Mouse (Mus musculus) liver, embryonic 14.5 days (tissue): ENCODE data around the gene Asb8. TPM values are rescaled to one million over a fixed set of nuclear protein-coding genes. Genes with fewer than 3 reads are reported as not detected.

Experiments used
- ATAC-seq: fragments of 200-750 bp; cut with Nextera tagmentation; 2 replicates; pipeline ENCODE4 v1.8.0; 2017; ENCODE audit warnings: moderate number of reproducible peaks, mild to moderate bottlenecking, moderate library complexity; ENCODE audit not compliant: insufficient read depth
- DNase-seq, 3 experiments: peaks; one replicate each; pipeline ENCODE4 v3.0.0-alpha.2; 2012 to 2013; ENCODE audit warnings: low read depth in 3 of 3, low spot score in 3 of 3
- H3K27ac ChIP-seq: fragments of 300-500 bp; sonication (generic); 2 replicates; pipeline ENCODE4 v1.5.1; 2014; ENCODE audit warnings: moderate library complexity, mild to moderate bottlenecking, control low read depth, inconsistent platforms
- H3K27me3 ChIP-seq: fragments of 300-500 bp; sonication (generic); 2 replicates; pipeline ENCODE4 v1.6.1; 2014; ENCODE audit warnings: mild to moderate bottlenecking, low read length, moderate library complexity; ENCODE audit not compliant: control insufficient read depth, insufficient read depth
- H3K36me3 ChIP-seq: fragments of 300-500 bp; sonication (generic); replicated peaks from 2 replicates; pipeline ENCODE4 v1.6.1; 2014; ENCODE audit warnings: low read depth; ENCODE audit not compliant: control insufficient read depth, insufficient read depth
- H3K4me1 ChIP-seq, 2 experiments: fragments of 200-500 bp in 1 of 2; fragments of 300-500 bp in 1 of 2; sonication (generic) in 1 of 2; replicated peaks; 2 replicates each; pipeline ENCODE4 v1.6.1; 2012 to 2014; ENCODE audit warnings: antibody characterized with exemption in 1 of 2, inconsistent platforms in 1 of 2, low read length in 1 of 2; ENCODE audit not compliant: control insufficient read depth in 2 of 2, insufficient read depth in 2 of 2
- H3K4me2 ChIP-seq: fragments of 300-500 bp; sonication (generic); 2 replicates; pipeline ENCODE4 v1.6.1; 2014; ENCODE audit warnings: low read depth, mild to moderate bottlenecking, control low read depth, moderate library complexity
- H3K4me3 ChIP-seq, 2 experiments: fragments of 200-500 bp in 1 of 2; fragments of 300-500 bp in 1 of 2; sonication (generic) in 1 of 2; 2 replicates each; pipeline ENCODE4 v1.5.1; 2012 to 2014; ENCODE audit warnings: low read depth in 2 of 2, low read length in 2 of 2, mild to moderate bottlenecking in 2 of 2, control low read depth in 1 of 2, inconsistent platforms in 1 of 2, moderate library complexity in 1 of 2; ENCODE audit not compliant: insufficient read depth in 1 of 2
- H3K9ac ChIP-seq: fragments of 300-500 bp; sonication (generic); replicated peaks from 2 replicates; pipeline ENCODE4 v1.6.1; 2014; ENCODE audit warnings: mild to moderate bottlenecking, control low read depth, moderate library complexity
- H3K9me3 ChIP-seq: fragments of 300-500 bp; sonication (generic); 2 replicates; pipeline ENCODE4 v1.6.1; 2016; ENCODE audit warnings: low read length, mixed read lengths; ENCODE audit not compliant: control insufficient read depth
- CTCF ChIP-seq: IDR thresholded peaks from 2 replicates; pipeline ENCODE4 v1.5.1; 2016; ENCODE audit warnings: antibody characterized with exemption, low read depth, control low read depth
- EP300 ChIP-seq: IDR thresholded peaks from 2 replicates; pipeline ENCODE4 v1.6.1; 2016; ENCODE audit warnings: antibody characterized with exemption, low read depth
- WGBS: fragments of 180-500 bp; shearing (Covaris S2); extraction: QIAGEN DNeasy Blood & Tissue Kit; methylation state at CpG from one replicate; pipeline ENCODE4 v1.1.7; 2014; ENCODE audit not compliant: insufficient replicate concordance; 5-methylcytosine and 5-hydroxymethylcytosine counted together
- polyA plus RNA-seq, 2 experiments: library from polyadenylated mRNA; depleted of rRNA in 1 of 2; stranded (reverse) in 1 of 2; unstranded in 1 of 2; fragments of >200 nt; fragmentation: Nextera tagmentation in 1 of 2; extraction: Ambion mirVana in 1 of 2; gene quantifications; 2 replicates each; pipeline versions ENCODE4 v1.2.1 to v1.2.3; 2012 to 2014

The Asb8 gene
- polyA plus RNA-seq, 2 experiments: 15.1 to 22.4 TPM

GRCm38 (mm10) chr15:98157253-98157652 is 8.2 kb downstream of the Asb8 start:
- DNase-seq (no peak), ATAC-seq (no peak)
- H3K9ac ChIP-seq: no peak overlapping the region
- no peak overlapping the region for H3K4me2 ChIP-seq
- H3K36me3 ChIP-seq: no peaks in the 10 kb centered on the region
- H3K4me1 ChIP-seq: no peaks in the 10 kb centered on the region; a peak in 1 of 4 replicates
- H3K4me3 ChIP-seq: no peak overlapping the region
- 25% methylated on average over 1 of the region's 1 CpGs for WGBS
- H3K9me3 ChIP-seq: no peaks in the 10 kb centered on the region
- H3K27ac ChIP-seq: no peak overlapping the region
- TF ChIP-seq CTCF: no peak
- no peak for TF ChIP-seq EP300
- H3K27me3 ChIP-seq: no peaks in the 10 kb centered on the region

DNA sequence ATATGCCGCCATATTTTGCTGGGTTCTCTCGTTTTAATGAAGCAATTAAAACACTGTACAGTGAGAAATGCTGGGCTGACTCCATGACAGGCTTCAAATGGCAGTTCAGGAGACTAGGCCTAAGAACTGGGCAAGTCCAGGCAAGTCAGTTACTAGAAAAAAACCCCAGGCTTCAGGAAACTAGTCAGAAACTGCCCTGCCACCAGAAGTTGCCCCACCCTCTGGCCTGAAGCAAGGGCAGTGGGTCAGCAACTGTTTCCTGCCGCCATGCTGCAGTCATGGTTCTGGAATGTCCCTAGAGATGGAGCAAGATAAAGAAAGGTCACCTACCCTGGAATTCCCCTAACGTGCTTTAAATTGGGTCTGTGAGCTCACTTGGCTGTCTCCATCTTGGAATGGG is 9.5 kb downstream of the Asb8 start:
- no peaks in the 10 kb centered on the region for H3K36me3 ChIP-seq
- no peak for ATAC-seq
- no peaks in the 10 kb centered on the region for H3K27me3 ChIP-seq
- no peak overlapping the region for H3K4me2 ChIP-seq
- DNase-seq: no peak
- H3K4me1 ChIP-seq: no peaks in the 10 kb centered on the region; a peak in 1 of 4 replicates
- WGBS: 49% methylated on average over 4 of the region's 4 CpGs
- H3K27ac ChIP-seq: no peak overlapping the region
- no peak for TF ChIP-seq CTCF
- no peak for TF ChIP-seq EP300
- no peak overlapping the region for H3K9ac ChIP-seq
- no peak overlapping the region for H3K4me3 ChIP-seq
- H3K9me3 ChIP-seq: no peaks in the 10 kb centered on the region

- Histone ChIP-seq H3K27ac (no peak overlapping the region), H3K36me3 (no peaks in the 10 kb centered on the region), H3K9me3 (no peaks in the 10 kb centered on the region), H3K27me3 (no peaks in the 10 kb centered on the region), H3K4me1 (no peaks in the 10 kb centered on the region; a peak in 1 of 4 replicates), H3K4me3 (no peak overlapping the region), H3K9ac (no peak overlapping the region), H3K4me2 (no peak overlapping the region)
- no peak for TF ChIP-seq CTCF
- ATAC-seq (no peak), DNase-seq (no peak)
- 74% methylated on average over 5 of the region's 5 CpGs for WGBS
Observed at GRCm38 (mm10) chr15:98155272-98155671, 10.2 kb downstream of the Asb8 start.

DNA sequence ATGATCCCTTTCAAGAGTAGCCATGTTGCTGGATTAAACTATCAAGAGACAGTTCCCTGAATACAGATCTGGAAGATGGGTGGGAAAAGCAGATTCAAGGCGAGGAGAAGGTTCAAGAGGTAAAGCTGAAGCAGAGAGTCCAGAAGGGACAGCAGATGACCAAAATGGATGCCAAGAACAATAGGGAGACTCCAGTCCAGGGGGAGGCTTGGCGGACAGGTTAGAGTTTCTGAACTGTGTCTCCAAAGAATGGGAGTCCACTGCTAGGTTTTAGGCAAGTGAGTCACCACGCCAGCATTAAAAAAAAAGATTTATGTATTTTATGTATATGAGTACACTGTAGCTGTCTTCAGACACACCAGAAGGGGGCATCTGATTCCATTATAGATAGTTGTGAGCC is 10.8 kb downstream of the Asb8 start:
- no peak for ATAC-seq
- 60% methylated on average over 3 of the region's 3 CpGs for WGBS
- H3K9ac ChIP-seq: no peak overlapping the region

DNA sequence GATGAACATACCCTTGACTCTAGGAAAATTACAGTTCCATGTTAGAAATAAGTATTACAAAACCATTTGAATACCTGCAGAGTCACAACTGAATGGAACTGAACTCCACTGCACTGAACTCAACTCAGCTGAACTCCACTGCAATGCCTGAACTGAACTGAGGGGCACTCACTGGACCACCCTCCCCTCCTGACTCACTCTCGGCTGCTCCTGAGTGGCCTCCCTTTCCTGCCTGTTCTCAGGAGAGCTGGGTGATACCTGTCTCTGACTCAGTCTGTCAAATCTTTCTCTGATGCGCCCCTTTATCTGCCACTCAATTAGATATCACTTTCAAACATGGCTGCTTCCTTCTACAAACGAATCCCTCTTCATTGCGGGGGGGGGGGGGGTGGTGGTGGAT is 11.3 kb downstream of the Asb8 start:
- no peaks in the 10 kb centered on the region for H3K36me3 ChIP-seq
- no peak overlapping the region for H3K4me3 ChIP-seq
- no peaks in the 10 kb centered on the region; a peak in 1 of 4 replicates for H3K4me1 ChIP-seq
- no peaks in the 10 kb centered on the region for H3K27me3 ChIP-seq
- 41% methylated on average over 4 of the region's 4 CpGs for WGBS
- H3K9ac ChIP-seq: no peak overlapping the region
- no peak overlapping the region for H3K4me2 ChIP-seq
- ATAC-seq (no peak), DNase-seq (no peak)
- no peak overlapping the region for H3K27ac ChIP-seq
- no peaks in the 10 kb centered on the region for H3K9me3 ChIP-seq
- TF ChIP-seq EP300: no peak
- TF ChIP-seq CTCF: no peak

More for the DNA sequence above, 10.8 kb downstream of the Asb8 start:
- TF ChIP-seq EP300: no peak
- TF ChIP-seq CTCF: no peak
- no peak for DNase-seq
- Histone ChIP-seq H3K9me3 (no peaks in the 10 kb centered on the region), H3K4me1 (no peaks in the 10 kb centered on the region; a peak in 1 of 4 replicates), H3K4me2 (no peak overlapping the region), H3K27ac (no peak overlapping the region), H3K27me3 (no peaks in the 10 kb centered on the region), H3K36me3 (no peaks in the 10 kb centered on the region), H3K4me3 (no peak overlapping the region)

DNA sequence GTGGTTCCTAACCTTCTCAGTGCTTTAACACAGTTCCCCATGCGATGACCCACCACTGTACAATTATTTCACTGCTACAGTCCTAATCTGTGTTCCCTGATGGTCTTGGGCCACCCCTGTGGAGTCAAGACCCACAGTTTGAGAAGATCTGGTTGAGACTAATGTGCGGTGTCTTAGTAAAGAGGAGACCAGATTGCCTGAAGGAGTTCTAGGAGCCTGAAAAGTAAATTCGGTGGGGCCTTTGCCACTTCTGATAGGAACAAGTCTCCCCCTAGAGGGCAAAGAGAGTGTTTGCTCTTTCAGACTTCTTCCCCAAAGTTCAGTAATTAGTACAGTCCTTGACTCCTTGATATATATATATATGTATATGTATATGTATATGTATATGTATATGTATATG is 11.8 kb downstream of the Asb8 start:
- 31% methylated on average over 3 of the region's 3 CpGs for WGBS
- no peak overlapping the region for H3K9ac ChIP-seq
- DNase-seq (peak in 1 of 3 experiments; percentile 41), ATAC-seq (no peak)
- no peaks in the 10 kb centered on the region for H3K36me3 ChIP-seq
- no peaks in the 10 kb centered on the region for H3K27me3 ChIP-seq
- TF ChIP-seq EP300: no peak
- peak; percentile 61 for TF ChIP-seq CTCF
- no peak overlapping the region for H3K4me2 ChIP-seq
- H3K4me1 ChIP-seq: no peaks in the 10 kb centered on the region; a peak in 1 of 4 replicates
- H3K4me3 ChIP-seq: no peak overlapping the region
- no peaks in the 10 kb centered on the region for H3K9me3 ChIP-seq
- H3K27ac ChIP-seq: no peak overlapping the region
